Mouse (Mus musculus) spleen, embryonic (tissue): Measurements from ENCODE around the gene Mknk2.

Experiments used
- CTCF ChIA-PET: fragments of 350-600 bp; sonication (Branson Sonifier 250); formaldehyde crosslinking; loops from one replicate; lab custom pipeline; 2022; lab: Charles Lee

Gene Mknk2

DNA sequence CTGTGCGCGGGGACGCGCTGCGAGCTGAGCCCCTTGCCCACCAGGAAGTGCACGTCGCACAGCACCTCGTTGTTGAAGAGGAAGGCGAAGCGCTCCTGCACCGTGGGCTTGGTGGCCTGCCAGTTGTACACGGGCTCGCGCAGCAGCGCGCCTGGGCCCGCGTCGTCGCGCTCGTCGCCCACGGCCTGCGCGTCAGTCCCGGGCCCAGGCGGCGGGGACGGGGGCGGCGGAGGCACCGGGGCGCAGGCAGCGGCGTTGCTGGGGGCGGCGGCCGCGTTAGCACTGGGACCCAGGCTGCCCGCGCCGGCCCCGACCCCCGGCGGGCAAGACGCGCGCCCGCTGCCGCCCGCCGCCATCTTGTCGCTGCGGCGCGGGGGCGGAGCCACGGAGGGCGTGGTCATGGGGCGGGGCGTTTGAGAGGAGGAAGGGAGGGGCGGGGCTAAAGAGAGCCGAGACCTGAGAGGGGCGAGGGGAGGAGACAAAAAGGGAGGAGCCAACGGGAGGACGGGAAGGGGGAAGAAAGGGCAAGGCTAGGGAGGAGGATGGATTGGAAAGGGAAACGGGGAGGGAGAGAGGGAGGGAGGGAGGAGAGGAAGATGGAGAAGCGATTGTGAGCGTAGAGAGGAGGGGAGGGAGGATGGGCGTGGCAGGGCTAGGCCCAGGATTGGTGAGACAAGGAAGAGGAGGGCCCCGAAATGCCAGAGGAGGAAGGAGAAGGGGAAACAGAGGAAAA lies 21.6 kb downstream of the Mknk2 start:
- CTCF ChIA-PET = no interaction called here

DNA sequence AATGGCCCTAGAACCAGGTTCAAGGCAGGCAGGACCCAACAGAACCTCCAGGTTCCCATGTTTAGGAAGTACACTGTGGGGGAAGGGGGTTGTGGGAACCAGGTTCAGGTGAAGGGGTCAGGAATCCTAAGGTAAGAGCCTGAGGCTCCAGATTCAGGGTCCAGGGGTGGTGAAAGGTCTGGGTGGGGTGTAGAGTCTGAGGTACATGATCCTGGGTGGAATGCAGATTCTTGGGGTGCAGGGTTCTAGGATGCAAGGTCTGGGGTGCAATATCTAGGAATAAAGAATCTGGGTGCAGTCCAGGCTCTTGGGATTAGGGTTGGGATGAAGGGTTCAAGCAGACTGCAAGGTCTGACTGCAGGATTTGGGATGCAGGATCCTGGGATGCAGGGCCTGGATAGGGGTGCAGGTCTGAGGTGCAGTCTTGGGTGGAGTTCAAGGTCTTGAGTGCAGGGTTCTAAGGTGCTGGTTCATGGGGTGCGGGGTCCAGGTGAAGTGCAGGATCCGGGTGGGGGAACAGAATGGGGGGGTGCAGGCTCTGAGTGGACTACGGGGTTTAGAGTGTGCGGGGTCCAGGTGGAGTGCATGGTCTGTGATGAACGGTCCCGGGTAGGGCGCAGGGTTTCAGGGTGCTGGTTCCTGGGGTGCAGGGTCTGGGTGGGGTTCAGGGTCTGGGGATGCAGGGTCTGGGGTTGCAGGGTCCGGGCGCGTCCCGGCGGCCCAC lies 22.3 kb downstream of the Mknk2 start:
- CTCF ChIA-PET = no interaction called here

DNA sequence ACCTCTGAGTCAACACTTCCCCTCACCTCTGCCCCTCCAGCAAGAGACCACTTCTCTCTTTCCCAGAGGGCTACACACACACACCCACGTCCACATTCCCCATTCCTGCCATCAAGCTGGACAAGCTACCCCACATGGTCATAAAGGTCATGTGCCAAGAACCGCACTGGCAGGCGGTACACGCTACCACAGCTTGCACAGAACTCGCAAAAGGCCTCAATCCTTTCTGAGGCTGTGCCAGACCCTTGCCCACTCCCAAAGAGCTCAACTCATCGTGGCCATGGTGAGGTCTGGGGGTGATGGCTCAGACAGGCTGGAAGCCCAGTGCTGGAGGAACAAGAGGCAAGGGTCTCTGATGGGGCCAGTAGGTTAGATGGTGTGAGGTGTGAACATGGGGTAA lies 23.0 kb downstream of the Mknk2 start:
- CTCF ChIA-PET = interaction anchor here (0.5 kb wide), 1 partner anchor 20 kb away, joined by 4 read pairs; no protein-coding TSS in a partner anchor

DNA sequence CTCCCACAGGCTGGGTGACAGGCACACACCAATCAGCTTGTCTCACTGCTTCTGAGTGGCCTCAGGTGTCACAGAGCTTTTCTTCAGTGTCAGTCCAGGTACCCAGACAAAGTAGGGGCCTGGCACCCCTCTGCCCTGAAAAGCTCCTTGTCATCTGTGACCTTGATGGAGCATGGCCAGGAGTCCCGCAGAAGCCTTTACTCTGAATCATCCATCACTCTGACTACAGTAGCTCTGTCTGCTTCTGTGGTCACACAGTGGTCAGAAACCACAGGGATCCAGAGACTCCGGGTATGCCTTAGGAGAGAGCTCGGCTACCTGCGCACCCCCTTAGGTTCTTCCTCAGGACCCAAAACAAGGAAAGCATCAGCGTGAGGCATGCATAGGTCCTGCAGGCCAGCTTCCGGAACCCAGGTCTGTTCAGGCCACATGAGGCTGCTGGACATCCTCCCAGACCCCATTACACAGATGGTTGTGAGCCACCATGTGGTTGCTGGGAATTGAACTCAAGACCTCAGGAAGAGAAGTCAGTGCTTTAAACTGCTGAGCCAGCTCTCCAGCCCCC lies 24.7 kb downstream of the Mknk2 start:
- CTCF ChIA-PET = no interaction called here

DNA sequence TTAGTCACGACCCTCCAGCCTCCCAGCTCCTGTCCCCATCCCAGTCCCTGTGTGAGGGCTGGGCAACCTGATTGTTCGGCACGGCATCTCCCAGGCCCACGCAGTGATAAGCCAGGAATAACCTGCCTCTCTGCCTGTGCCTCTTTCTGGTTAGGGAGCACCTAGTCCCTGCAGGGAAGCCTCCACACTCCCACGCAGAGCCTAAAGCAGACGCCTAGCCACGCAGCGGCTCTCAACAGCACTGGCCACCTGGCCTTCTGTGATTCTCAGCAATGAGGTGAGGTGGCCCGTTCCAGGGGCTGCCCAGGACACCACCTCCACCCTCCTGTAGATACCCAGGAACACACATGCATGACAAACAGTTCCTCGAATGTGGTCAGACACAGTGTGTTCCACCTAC lies 27.5 kb downstream of the Mknk2 start:
- CTCF ChIA-PET = interaction anchor here (0.5 to 0.6 kb wide), 2 partner anchors 16 to 70 kb away, joined by 3 read pairs; no protein-coding TSS in a partner anchor

DNA sequence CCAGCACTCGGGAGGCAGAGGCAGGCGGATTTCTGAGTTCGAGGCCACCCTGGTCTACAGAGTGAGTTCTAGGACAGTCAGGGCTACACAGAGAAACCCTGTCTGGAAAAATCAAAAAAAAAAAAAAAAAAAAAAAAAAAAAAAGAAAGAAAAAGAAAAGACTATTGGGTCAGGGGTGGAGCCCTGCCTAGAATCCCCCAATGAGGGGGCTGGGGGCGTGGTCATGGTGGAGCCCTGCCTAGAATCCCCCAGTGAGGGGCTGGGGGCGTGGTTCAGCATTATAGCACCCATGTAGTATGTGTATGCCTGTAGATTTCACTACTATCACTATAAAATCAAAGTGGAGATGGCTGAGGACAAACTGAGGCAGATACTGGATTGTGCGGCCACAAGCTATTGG lies 28.0 kb downstream of the Mknk2 start:
- CTCF ChIA-PET = interaction anchor here (0.5 to 0.6 kb wide), 2 partner anchors 16 to 69 kb away, joined by 3 read pairs; no protein-coding TSS in a partner anchor

DNA sequence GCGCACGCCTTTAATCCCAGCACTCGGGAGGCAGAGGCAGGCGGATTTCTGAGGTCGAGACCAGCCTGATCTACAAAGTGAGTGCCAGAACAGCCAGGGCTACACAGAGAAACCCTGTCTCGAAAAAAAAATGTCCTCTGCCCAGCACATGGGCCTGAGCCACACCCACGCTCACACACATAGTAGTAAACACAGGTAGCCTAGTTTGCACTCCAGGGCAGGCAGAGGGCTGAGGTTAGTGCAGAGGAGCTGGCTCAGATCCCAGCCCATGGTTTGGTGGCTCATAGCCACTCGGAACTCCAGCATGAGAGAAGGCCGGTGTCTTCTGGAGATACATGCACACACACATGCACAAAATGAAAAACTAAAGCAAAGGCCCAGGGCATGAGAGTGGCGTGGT lies 31.0 kb downstream of the Mknk2 start:
- CTCF ChIA-PET = interaction anchor here (0.6 kb wide), 2 partner anchors 42 to 479 kb away, joined by 4 to 6 read pairs; no protein-coding TSS in a partner anchor

DNA sequence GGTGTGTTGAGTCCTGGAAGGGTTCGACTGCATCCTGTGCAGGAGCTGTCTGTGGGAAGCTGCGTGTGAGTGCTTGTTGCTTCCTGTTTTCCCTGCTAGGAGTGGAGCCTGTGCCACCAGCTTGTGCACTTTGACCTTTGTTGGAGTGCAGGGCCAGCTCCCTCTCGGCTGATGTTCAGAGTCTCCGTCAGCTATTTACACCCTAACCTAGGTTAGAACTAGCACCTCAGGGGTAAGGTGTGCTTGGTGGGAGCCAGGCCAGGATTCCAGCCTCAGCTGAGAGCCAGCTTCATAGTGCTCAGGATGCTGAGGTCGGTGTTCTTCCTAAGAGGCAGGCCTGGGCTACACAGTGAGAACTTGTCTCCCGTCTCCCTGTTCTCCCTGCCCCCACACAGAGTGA lies 42.6 kb downstream of the Mknk2 start:
- CTCF ChIA-PET = no interaction called here

DNA sequence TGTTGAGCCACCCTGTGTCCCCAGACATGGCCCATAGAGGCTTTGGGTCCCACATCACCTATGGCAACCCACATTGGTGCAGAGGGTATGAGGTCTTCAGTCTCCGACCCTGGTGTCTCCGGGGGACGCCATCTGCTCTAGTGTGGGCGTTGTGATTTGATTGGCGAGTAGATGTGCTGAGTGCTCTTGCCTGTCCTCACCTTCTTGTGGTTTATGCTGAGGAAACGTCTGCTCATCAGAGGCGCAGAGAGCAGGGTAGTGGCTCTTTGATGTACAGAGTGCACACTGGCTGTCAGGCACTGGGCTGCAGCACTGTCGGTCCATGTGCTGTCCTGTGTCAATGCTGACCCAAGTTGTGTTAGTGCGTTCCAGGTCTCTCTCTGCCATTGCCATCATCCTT lies 49.0 kb downstream of the Mknk2 start:
- CTCF ChIA-PET = interaction anchor here (0.6 to 1.1 kb wide), 2 partner anchors 33 to 63 kb away, joined by 3 to 7 read pairs; no protein-coding TSS in a partner anchor

DNA sequence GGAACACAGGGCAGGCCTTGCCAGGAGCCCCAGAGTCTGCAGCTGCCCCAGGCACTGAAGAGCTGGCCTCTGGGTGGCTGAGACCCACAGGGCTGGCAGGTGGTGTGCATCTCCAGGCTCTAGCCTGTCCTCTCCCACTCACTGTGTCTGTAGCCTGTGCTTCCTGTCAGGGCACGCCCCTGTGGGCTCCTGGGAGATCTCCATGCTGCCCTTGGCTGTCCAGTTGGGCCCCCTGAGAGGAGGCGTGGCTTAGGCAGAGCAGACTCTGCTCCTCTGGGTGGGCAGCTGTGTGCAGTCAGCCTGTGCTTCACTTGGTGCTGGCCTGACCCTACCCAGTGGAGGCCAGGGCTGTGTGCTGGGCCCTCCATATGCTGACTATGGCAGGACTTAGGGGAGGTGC lies 50.2 kb downstream of the Mknk2 start:
- CTCF ChIA-PET = no interaction called here

DNA sequence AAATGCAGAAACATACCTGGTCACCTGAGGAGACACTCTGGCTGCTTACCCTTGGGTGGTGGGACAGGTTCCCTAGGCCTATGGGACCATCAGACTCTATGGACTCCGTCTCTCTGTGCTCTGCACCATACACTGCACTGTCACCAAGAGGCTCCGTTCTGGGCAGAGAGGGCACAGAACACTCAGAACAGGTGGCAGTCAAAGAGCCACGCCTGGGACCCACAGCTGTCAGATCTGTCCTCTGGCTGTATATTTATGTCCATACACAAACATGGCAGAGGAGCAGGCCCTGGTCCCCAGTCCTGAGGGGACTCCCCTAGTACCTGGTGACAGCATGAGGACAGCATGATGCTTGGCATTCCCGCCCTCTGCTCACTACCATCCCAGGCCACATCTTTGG lies 52.1 kb downstream of the Mknk2 start:
- CTCF ChIA-PET = no interaction called here

DNA sequence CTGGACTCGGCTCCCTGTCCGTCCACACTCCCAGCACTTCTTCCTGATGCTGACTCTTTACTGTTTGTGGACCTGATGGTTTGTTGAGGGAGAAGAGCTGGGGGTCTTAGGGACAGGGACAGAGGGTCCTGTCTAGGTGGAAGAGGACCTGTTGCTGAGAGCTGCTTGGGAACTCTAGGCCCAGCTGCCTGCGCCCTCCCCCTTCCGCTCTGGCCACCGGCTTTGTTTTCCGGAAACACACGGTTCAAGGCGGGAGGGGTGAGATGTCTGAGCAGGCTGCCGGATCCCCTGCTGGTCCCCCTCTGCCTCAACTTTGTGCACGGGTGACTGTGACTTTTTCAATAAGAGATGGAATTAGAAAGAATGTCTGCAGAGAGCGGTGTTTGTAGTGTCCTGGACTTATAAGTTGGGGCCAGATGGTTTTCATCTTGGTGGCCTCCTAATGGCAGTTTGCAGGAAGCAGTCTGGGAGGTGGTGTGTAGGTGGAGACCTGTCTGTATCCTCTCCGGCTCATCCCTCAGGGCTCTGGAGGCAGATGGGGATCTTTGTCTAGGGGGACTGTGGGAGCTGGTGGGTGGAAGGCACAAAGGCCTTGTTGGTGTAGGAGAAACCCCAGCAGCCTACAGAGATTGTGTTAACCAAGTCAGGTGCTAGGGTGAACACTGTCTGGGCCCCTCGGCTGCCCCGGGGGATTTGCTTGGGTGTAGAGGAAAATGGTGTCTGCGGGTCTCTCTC lies 54.3 kb downstream of the Mknk2 start:
- CTCF ChIA-PET = interaction anchor here (1.0 to 3.5 kb wide), 2 partner anchors 12 to 22 kb away, joined by 3 to 12 read pairs; no protein-coding TSS in a partner anchor

DNA sequence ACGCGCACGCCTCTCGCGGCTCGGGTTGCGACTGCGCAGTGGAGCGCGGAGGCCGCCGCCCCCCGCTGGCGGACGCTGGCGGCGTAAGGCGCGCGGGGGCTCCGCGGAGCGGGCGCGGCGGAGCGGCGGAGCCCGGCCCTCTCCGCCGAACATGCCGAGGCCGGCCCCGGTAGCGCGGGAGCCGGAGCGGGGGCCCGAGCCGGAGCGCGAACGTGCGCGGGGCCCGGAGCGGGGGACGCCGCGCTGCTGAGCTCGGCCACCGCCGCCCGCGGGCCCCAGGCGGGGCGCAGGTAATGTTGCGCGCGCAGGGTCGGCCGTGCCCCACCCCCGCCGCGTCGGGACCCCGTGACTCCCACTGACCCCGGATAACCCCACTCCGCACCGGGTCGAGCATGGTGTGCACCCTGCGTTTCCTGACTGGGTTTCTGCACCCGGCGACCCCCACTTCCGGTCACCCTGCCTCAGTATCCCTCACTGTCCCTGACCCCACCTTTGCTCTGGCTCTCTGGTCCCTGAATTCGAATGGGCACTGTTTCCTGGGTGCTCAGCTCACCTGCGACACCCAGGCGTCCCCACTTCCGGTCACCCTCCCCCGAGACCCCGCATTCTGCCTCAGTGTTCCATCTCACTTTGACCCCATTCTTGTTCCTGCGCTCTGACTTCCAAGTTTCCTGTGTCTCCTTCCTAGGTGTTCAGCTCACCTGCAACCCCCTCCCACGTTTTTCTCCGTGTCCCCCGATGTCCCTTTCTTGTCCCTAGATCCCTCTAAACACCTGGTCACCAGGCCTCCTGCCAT lies 55.1 kb downstream of the Mknk2 start, which contains the start of gene Csnk1g2:
TSS of gene Csnk1g2 (plus strand) at position 178 of the 796 bp plus-strand sequence.
- CTCF ChIA-PET = interaction anchor here (0.9 to 3.5 kb wide), 2 partner anchors 11 to 57 kb away, joined by 3 to 12 read pairs; no protein-coding TSS in a partner anchor

DNA sequence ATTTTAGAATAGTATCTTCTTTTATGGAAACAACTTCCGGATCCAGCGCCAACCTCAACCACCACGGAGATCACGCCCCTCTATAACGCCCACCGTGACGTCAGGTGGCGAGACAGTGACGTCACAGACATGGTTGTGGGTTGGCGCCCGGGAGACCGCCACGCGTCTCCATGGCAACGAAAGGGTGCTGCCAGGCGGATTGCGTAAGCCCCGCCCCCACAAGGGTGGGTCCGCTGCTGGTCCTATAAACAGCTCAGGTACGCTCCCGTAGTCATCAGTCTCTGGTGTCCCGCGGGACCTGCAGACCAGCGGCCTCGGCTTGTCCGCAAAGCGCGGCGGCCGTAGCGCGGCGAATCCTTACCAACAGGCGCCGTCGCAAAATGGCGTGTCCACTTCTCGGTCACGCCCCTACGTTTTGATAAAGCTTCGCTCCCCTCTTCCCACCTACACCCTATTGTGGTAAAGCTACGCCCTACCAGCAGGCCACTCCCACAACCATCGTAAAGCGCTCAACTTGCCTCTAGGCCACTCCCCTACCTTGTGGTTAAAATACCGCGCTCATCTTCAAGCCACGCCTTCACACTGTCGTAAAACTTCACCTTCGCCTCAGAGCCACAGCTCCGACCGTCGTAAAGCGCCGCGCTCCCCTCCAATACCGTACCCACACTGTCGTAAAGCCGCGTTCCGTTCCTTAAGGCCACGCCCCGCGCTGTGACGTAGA lies 55.8 kb downstream of the Mknk2 start:
- CTCF ChIA-PET = interaction anchor here (0.9 to 3.5 kb wide), 2 partner anchors 10 to 56 kb away, joined by 3 to 12 read pairs; no protein-coding TSS in a partner anchor

DNA sequence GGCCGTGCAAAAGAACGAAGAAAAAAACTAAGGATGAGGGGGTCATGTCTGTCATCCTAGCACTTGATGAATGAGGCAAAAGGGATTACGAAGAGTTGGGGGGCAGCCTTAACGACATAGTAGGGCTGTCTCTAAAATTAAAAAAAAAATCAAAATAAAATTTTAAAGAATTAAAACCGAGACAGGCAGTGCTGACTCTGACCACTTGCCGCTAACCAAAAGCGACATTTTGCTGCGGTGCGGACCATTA lies 56.3 kb downstream of the Mknk2 start:
- CTCF ChIA-PET = interaction anchor here (3.5 kb wide), 1 partner anchor 10 kb away, joined by 12 read pairs; no protein-coding TSS in a partner anchor

DNA sequence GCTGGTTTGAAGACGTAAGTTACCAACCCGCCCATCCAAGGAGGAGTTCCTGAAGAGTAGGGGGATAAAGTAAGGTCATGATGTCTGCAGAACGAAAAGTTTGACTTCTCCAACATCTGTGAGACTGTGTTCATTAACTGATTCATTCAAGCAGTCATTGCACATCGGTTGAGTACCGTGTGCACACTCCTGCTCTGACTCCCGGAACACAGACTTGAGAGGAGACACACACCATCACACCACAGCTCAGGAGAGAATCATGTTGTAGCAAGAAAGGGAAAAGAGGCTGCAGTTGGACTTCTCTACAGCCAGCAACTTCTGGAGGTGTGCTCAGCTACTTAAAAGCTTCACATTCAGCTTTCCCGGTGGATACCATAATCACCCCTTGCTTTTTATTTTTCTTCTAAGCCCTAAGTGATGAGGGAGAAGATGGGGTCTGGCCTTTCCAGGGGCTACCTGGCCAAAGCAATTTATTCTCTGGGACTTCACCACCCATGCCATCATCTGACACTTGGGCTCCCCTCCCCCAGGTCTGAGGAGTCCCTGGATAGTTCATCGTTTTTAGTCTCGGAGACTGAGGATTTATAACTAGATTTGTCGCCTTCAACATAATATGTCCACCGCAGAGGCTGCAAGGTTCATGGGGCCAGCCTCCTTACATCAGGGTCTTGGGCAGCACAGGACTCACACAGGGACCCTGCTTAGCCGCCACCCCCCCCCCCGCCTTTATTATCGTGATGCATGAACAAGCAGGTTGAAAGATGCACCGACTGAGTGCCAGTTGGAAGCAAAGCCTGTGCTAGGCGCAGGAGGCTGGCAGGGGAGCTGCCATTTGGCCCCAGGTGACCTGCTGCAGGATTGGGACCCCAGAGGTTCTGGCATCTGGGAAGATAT lies 56.9 kb downstream of the Mknk2 start:
- CTCF ChIA-PET = interaction anchor here (0.5 to 3.5 kb wide), 2 partner anchors 9 to 300 kb away, joined by 6 to 12 read pairs; no protein-coding TSS in a partner anchor

DNA sequence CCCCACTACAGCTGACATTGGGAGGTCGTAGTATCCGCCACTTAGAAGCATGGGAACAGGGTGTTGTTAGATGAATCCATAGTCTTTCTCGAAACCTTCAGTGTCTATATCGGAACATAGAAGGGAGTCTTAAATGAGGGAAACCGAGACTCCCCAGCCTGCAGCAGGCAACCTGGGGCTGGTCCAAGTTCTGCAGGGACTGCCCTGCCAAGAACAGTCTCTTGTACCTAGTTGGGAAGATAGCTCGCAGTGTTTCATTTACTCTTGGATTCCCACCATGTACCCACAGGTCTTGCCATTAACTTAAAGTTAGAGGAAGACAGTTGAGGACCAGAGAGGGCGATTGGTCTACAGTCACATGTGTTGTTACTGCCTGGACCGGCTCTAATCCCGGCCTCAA lies 57.5 kb downstream of the Mknk2 start:
- CTCF ChIA-PET = interaction anchor here (0.5 to 3.5 kb wide), 2 partner anchors 9 to 301 kb away, joined by 6 to 12 read pairs; no protein-coding TSS in a partner anchor

DNA sequence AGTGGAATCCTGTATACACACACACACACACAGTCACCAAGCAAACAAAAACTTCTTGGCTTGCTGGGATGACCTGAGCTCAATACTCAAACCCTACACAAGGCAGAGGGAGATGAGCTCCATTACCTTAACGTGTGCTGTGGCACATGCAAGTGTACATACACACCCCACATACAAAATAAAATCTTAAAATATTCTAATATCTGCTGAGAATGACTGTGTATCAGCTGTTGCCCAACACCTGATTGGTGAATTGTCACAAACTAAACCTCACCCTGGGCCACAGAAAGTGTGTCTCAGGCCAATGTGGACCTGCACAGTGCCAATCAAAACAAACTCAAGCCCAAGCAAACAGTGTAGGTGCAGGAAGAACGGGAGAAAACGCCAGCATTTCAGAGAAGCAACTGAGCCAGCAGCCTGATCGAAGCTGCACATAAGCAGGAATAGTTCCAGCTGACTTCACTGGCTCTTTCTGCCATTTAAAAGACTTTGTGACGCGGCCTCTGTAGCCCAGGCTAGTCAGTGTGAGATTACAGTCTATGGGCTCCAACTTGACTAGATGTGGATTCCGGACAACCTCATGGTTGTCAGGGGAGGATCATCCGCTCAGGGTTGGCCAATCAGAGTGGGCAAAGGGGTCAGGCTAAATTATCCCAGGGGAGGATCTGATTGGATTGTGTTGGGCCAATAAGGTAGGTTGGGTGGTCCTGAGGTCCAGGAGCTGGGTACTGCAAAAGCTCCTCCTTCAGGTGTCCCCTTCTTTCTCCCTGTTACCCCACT lies 58.3 kb downstream of the Mknk2 start:
- CTCF ChIA-PET = no interaction called here
